Mouse (Mus musculus): Measurements from ENCODE around the gene Slc6a6. TPM values are rescaled to one million over a fixed set of nuclear protein-coding genes. Genes with fewer than 3 reads are reported as not detected.

Slc6a6 gene
- polyA plus RNA-seq, 1 experiment: 96.3 TPM

GRCm38 (mm10) chr6:91732138-91732537 lies 48.3 kb downstream of the Slc6a6 start:
- no peak for TF ChIP-seq CTCF (IDR thresholded peaks at IDR 0.05; ENCODE audit: borderline replicate concordance, extremely low read depth, insufficient read depth, insufficient read length)
- TF ChIP-seq POLR2A (IDR thresholded peaks at IDR 0.05; ENCODE audit: borderline replicate concordance, extremely low read depth, insufficient read depth, insufficient read length, poor library complexity, severe bottlenecking): no peak
- peak; percentile 96 for DNase-seq (ENCODE audit: low read depth)

- TF ChIP-seq POLR2A (IDR thresholded peaks at IDR 0.05; ENCODE audit: borderline replicate concordance, extremely low read depth, insufficient read depth, insufficient read length, poor library complexity, severe bottlenecking): no peak
- TF ChIP-seq CTCF (IDR thresholded peaks at IDR 0.05; ENCODE audit: borderline replicate concordance, extremely low read depth, insufficient read depth, insufficient read length): no peak
- DNase-seq (ENCODE audit: low read depth): peak; percentile 34
Measured at GRCm38 (mm10) chr6:91736471-91736870, 52.6 kb downstream of the Slc6a6 start.

GRCm38 (mm10) chr6:91737451-91737850 lies 53.6 kb downstream of the Slc6a6 start:
- no peak for DNase-seq (ENCODE audit: low read depth)
- no peak for TF ChIP-seq CTCF (IDR thresholded peaks at IDR 0.05; ENCODE audit: borderline replicate concordance, extremely low read depth, insufficient read depth, insufficient read length)
- no peak for TF ChIP-seq POLR2A (IDR thresholded peaks at IDR 0.05; ENCODE audit: borderline replicate concordance, extremely low read depth, insufficient read depth, insufficient read length, poor library complexity, severe bottlenecking)

- DNase-seq (ENCODE audit: low read depth): no peak
- TF ChIP-seq CTCF (IDR thresholded peaks at IDR 0.05; ENCODE audit: borderline replicate concordance, extremely low read depth, insufficient read depth, insufficient read length) (no peak), POLR2A (IDR thresholded peaks at IDR 0.05; ENCODE audit: borderline replicate concordance, extremely low read depth, insufficient read depth, insufficient read length, poor library complexity, severe bottlenecking) (no peak)
Measured at GRCm38 (mm10) chr6:91738058-91738457, 54.2 kb downstream of the Slc6a6 start.

- peak; percentile 71 for DNase-seq (ENCODE audit: low read depth)
- peak; percentile 99 for TF ChIP-seq CTCF (IDR thresholded peaks at IDR 0.05; ENCODE audit: borderline replicate concordance, extremely low read depth, insufficient read depth, insufficient read length)
- TF ChIP-seq POLR2A (IDR thresholded peaks at IDR 0.05; ENCODE audit: borderline replicate concordance, extremely low read depth, insufficient read depth, insufficient read length, poor library complexity, severe bottlenecking): no peak
Measured at GRCm38 (mm10) chr6:91741046-91741445, 57.2 kb downstream of the Slc6a6 start.

GRCm38 (mm10) chr6:91742466-91742865 lies 58.6 kb downstream of the Slc6a6 start:
- TF ChIP-seq POLR2A (IDR thresholded peaks at IDR 0.05; ENCODE audit: borderline replicate concordance, extremely low read depth, insufficient read depth, insufficient read length, poor library complexity, severe bottlenecking) (no peak), CTCF (IDR thresholded peaks at IDR 0.05; ENCODE audit: borderline replicate concordance, extremely low read depth, insufficient read depth, insufficient read length) (no peak)

GRCm38 (mm10) chr6:91742995-91743394 lies 59.1 kb downstream of the Slc6a6 start:
- no peak for TF ChIP-seq POLR2A (IDR thresholded peaks at IDR 0.05; ENCODE audit: borderline replicate concordance, extremely low read depth, insufficient read depth, insufficient read length, poor library complexity, severe bottlenecking)
- no peak for TF ChIP-seq CTCF (IDR thresholded peaks at IDR 0.05; ENCODE audit: borderline replicate concordance, extremely low read depth, insufficient read depth, insufficient read length)

More at GRCm38 (mm10) chr6:91742466-91742865, 58.6 kb downstream of the Slc6a6 start:
- no peak for DNase-seq (ENCODE audit: low read depth)

GRCm38 (mm10) chr6:91743886-91744285 lies 60.0 kb downstream of the Slc6a6 start:
- TF ChIP-seq CTCF (IDR thresholded peaks at IDR 0.05; ENCODE audit: borderline replicate concordance, extremely low read depth, insufficient read depth, insufficient read length): no peak
- no peak for TF ChIP-seq POLR2A (IDR thresholded peaks at IDR 0.05; ENCODE audit: borderline replicate concordance, extremely low read depth, insufficient read depth, insufficient read length, poor library complexity, severe bottlenecking)

More at GRCm38 (mm10) chr6:91742995-91743394, 59.1 kb downstream of the Slc6a6 start:
- no peak for DNase-seq (ENCODE audit: low read depth)

GRCm38 (mm10) chr6:91745246-91745645 lies 61.4 kb downstream of the Slc6a6 start:
- no peak for TF ChIP-seq POLR2A (IDR thresholded peaks at IDR 0.05; ENCODE audit: borderline replicate concordance, extremely low read depth, insufficient read depth, insufficient read length, poor library complexity, severe bottlenecking)
- TF ChIP-seq CTCF (IDR thresholded peaks at IDR 0.05; ENCODE audit: borderline replicate concordance, extremely low read depth, insufficient read depth, insufficient read length): no peak
- DNase-seq (ENCODE audit: low read depth): no peak

More at GRCm38 (mm10) chr6:91743886-91744285, 60.0 kb downstream of the Slc6a6 start:
- no peak for DNase-seq (ENCODE audit: low read depth)

- TF ChIP-seq POLR2A (IDR thresholded peaks at IDR 0.05; ENCODE audit: borderline replicate concordance, extremely low read depth, insufficient read depth, insufficient read length, poor library complexity, severe bottlenecking): no peak
- no peak for TF ChIP-seq CTCF (IDR thresholded peaks at IDR 0.05; ENCODE audit: borderline replicate concordance, extremely low read depth, insufficient read depth, insufficient read length)
- DNase-seq (ENCODE audit: low read depth): no peak
Measured at GRCm38 (mm10) chr6:91745947-91746582, 62.2 kb downstream of the Slc6a6 start.

GRCm38 (mm10) chr6:91746776-91747175 lies 62.9 kb downstream of the Slc6a6 start:
- DNase-seq (ENCODE audit: low read depth): no peak
- TF ChIP-seq POLR2A (IDR thresholded peaks at IDR 0.05; ENCODE audit: borderline replicate concordance, extremely low read depth, insufficient read depth, insufficient read length, poor library complexity, severe bottlenecking): no peak
- no peak for TF ChIP-seq CTCF (IDR thresholded peaks at IDR 0.05; ENCODE audit: borderline replicate concordance, extremely low read depth, insufficient read depth, insufficient read length)

GRCm38 (mm10) chr6:91750976-91751375 lies 67.1 kb downstream of the Slc6a6 start:
- no peak for DNase-seq (ENCODE audit: low read depth)
- TF ChIP-seq CTCF (IDR thresholded peaks at IDR 0.05; ENCODE audit: borderline replicate concordance, extremely low read depth, insufficient read depth, insufficient read length): peak; percentile 47; the same call in 1 of the 2 replicates
- no peak for TF ChIP-seq POLR2A (IDR thresholded peaks at IDR 0.05; ENCODE audit: borderline replicate concordance, extremely low read depth, insufficient read depth, insufficient read length, poor library complexity, severe bottlenecking)

All from brain, embryonic 14.5 days (tissue).